Mouse (Mus musculus): Measurements from ENCODE around the gene Rit1. TPM values are rescaled to one million over a fixed set of nuclear protein-coding genes. Genes with fewer than 3 reads are reported as not detected.
"Not testable (repeated sequence)": the region's sequence is repeated elsewhere in the genome, so short reads cannot be mapped to it uniquely, and the experiment has no call there.

The Rit1 gene
- polyA plus RNA-seq, 1 experiment from 2014 or later: 49.7 TPM

DNA sequence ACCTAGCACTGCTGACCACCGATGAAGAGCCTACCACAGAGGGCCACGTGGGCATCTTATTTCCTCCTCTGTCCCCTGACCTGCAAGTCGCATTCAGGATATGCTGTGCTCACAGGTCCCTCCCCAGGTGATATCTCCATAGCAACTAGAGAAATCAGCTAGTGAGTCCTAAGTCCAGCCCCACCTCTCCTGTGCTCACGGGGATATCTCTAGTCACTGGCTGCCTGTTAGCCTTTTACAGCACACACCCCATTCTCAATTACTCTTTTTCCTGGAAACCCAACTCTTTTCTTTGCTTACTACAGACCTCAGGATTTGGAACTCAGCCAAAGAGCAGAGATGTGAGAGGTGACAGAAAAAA is 30.2 kb downstream of the Rit1 start:
- WGBS (ENCODE audit: insufficient replicate concordance): 83% methylated on average over 4 of the region's 4 CpGs
- Histone ChIP-seq H3K4me1 (ENCODE audit: control insufficient read depth, insufficient read depth, low read length) (no peaks in the 10 kb centered on the region), H3K9me3 (replicated peaks; ENCODE audit: control insufficient read depth, low read length) (peaks cover 18% of the 10 kb centered on the region), H3K9ac (ENCODE audit: low read depth, low read length) (no peak overlapping the region), H3K27ac (ENCODE audit: low read depth, low read length) (no peak overlapping the region), H3K4me2 (no peak overlapping the region), H3K36me3 (ENCODE audit: control insufficient read depth, insufficient read depth, low read length) (peaks cover 15% of the 10 kb centered on the region), H3K27me3 (ENCODE audit: control insufficient read depth, insufficient read depth, low read length) (no peaks in the 10 kb centered on the region), H3K4me3 (ENCODE audit: low read depth, low read length) (no peak overlapping the region)
- ATAC-seq (replicated peaks; ENCODE audit: insufficient number of reproducible peaks, low FRiP score, low TSS enrichment): no peak

DNA sequence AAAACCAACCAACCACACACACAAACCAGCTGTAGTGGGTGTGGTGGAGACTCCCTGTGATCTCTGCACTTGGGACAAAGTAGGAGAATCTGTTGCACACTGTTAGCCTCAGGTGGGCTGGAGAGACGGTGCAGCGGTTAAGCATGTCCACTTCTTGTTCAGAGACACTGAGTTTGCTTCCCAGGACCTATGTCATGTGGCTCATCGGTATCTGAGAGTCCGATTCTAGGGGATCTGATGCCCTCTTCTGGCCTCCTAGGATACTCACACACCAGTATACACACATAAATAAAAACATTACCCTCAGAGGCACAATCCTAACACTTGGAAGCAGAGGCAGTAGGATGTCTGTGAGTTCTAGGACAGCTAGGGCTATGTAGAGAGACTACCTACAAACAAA is 37.6 kb downstream of the Rit1 start:
- ATAC-seq (replicated peaks; ENCODE audit: insufficient number of reproducible peaks, low FRiP score, low TSS enrichment): no peak
- Histone ChIP-seq H3K36me3 (ENCODE audit: control insufficient read depth, insufficient read depth, low read length) (no peaks in the 10 kb centered on the region), H3K9ac (ENCODE audit: low read depth, low read length) (no peak overlapping the region), H3K9me3 (replicated peaks; ENCODE audit: control insufficient read depth, low read length) (no peaks in the 10 kb centered on the region), H3K27ac (ENCODE audit: low read depth, low read length) (no peak overlapping the region), H3K4me3 (ENCODE audit: low read depth, low read length) (no peak overlapping the region), H3K27me3 (ENCODE audit: control insufficient read depth, insufficient read depth, low read length) (no peaks in the 10 kb centered on the region), H3K4me1 (ENCODE audit: control insufficient read depth, insufficient read depth, low read length) (peaks cover 13% of the 10 kb centered on the region), H3K4me2 (no peak overlapping the region)
- 57% methylated on average over 4 of the region's 4 CpGs for WGBS (ENCODE audit: insufficient replicate concordance)

DNA sequence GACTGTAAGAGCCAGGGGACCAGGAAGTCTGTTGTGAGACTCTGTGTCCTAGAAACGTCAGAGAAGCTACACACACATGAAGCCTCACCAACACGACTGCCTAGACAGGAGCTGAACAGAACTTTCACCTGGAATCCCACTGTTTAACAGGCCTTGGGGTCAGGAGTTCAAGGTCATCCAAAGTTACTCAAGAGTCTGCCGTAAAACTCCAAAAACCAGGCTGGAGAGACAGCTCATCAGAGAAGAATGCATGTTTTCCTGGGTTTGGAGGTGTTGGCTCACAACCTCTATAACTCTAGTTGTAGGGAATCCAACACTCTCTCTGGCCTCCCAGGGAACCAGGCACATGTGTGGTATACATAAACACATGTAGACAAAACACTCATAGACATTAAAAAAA is 38.9 kb downstream of the Rit1 start:
- WGBS (ENCODE audit: insufficient replicate concordance): 54% methylated on average over 3 of the region's 3 CpGs
- 0 out of 2 replicates have a peak, but pooled peaks cover 3% of the 10 kb centered on the region for H3K36me3 ChIP-seq (ENCODE audit: control insufficient read depth, insufficient read depth, low read length)

DNA sequence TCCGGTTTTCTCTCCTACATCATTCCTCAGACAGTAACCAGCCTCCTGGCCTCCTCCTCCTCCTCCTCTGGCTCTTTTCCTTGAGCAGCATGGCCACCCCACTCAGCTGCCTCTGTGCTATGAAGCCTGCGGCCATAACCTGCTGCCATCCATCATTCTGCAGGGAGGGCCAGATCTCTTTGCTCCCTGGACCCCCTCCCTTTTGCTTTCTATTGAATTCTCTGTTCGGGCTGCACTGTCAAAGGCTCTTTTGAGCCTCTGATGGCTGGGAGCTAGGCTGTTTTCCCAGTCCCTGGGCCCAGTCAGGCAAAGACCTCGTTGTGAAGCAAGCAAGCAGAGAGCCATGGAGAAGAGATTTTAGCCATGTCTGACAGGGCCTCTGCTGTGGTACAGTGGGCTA is 39.6 kb downstream of the Rit1 start:
- no peak overlapping the region for H3K27ac ChIP-seq (ENCODE audit: low read depth, low read length)
- no peak overlapping the region for H3K9ac ChIP-seq (ENCODE audit: low read depth, low read length)

More for the DNA sequence above, 38.9 kb downstream of the Rit1 start:
- H3K4me2 ChIP-seq: no peak overlapping the region
- no peaks in the 10 kb centered on the region for H3K27me3 ChIP-seq (ENCODE audit: control insufficient read depth, insufficient read depth, low read length)
- H3K4me1 ChIP-seq (ENCODE audit: control insufficient read depth, insufficient read depth, low read length): peaks cover 13% of the 10 kb centered on the region
- no peak overlapping the region for H3K27ac ChIP-seq (ENCODE audit: low read depth, low read length)
- no peak overlapping the region for H3K9ac ChIP-seq (ENCODE audit: low read depth, low read length)
- H3K9me3 ChIP-seq (replicated peaks; ENCODE audit: control insufficient read depth, low read length): no peaks in the 10 kb centered on the region
- H3K4me3 ChIP-seq (ENCODE audit: low read depth, low read length): no peak overlapping the region
- no peak for ATAC-seq (replicated peaks; ENCODE audit: insufficient number of reproducible peaks, low FRiP score, low TSS enrichment)

DNA sequence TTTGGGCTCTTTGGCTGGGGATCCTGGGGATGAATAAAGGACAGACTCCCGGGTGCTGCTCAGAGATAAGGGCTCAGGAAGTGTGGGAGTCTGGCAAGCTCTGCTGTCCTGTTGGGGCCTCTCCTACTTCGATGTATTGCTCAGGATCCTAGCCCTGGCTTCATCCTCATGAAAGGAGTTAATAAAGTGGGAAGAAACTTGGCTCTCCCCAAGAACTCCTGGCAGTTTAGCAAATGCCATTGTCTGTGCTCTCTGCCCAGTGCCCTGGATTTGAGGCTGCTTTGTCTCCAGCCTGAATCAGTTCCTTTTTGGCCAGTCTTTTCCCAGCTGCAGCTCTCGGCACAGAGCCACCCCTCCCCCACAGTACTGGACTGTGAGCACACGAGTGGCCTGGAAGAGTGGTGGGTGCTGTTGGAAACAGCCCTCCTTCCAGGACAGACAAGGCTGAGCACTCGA is 41.4 kb downstream of the Rit1 start:
- Histone ChIP-seq H3K4me2 (peak overlapping the region; percentile 29; the same call in 1 of the 2 replicates), H3K9ac (ENCODE audit: low read depth, low read length) (peak overlapping the region; percentile 23; the same call in 1 of the 2 replicates), H3K4me1 (ENCODE audit: control insufficient read depth, insufficient read depth, low read length) (peaks cover 13% of the 10 kb centered on the region), H3K27ac (ENCODE audit: low read depth, low read length) (peak overlapping the region; percentile 79), H3K4me3 (ENCODE audit: low read depth, low read length) (no peak overlapping the region), H3K36me3 (ENCODE audit: control insufficient read depth, insufficient read depth, low read length) (peaks cover 3% of the 10 kb centered on the region), H3K27me3 (ENCODE audit: control insufficient read depth, insufficient read depth, low read length) (no peaks in the 10 kb centered on the region), H3K9me3 (replicated peaks; ENCODE audit: control insufficient read depth, low read length) (no peaks in the 10 kb centered on the region)
- WGBS (ENCODE audit: insufficient replicate concordance): 4% methylated on average over 5 of the region's 5 CpGs
- peak; percentile 40; the same call in 1 of the 2 replicates for ATAC-seq (replicated peaks; ENCODE audit: insufficient number of reproducible peaks, low FRiP score, low TSS enrichment)

More for the DNA sequence above, 39.6 kb downstream of the Rit1 start:
- H3K4me1 ChIP-seq (ENCODE audit: control insufficient read depth, insufficient read depth, low read length): peaks cover 13% of the 10 kb centered on the region
- peaks cover 3% of the 10 kb centered on the region for H3K36me3 ChIP-seq (ENCODE audit: control insufficient read depth, insufficient read depth, low read length)
- H3K27me3 ChIP-seq (ENCODE audit: control insufficient read depth, insufficient read depth, low read length): no peaks in the 10 kb centered on the region
- H3K4me3 ChIP-seq (ENCODE audit: low read depth, low read length): no peak overlapping the region
- no peak for ATAC-seq (replicated peaks; ENCODE audit: insufficient number of reproducible peaks, low FRiP score, low TSS enrichment)
- no peaks in the 10 kb centered on the region for H3K9me3 ChIP-seq (replicated peaks; ENCODE audit: control insufficient read depth, low read length)
- WGBS (ENCODE audit: insufficient replicate concordance): 62% methylated on average over 4 of the region's 4 CpGs
- H3K4me2 ChIP-seq: no peak overlapping the region

- Histone ChIP-seq H3K9ac (ENCODE audit: low read depth, low read length) (no peak overlapping the region), H3K4me2 (no peak overlapping the region), H3K27me3 (ENCODE audit: control insufficient read depth, insufficient read depth, low read length) (no peaks in the 10 kb centered on the region), H3K27ac (ENCODE audit: low read depth, low read length) (no peak overlapping the region), H3K36me3 (ENCODE audit: control insufficient read depth, insufficient read depth, low read length) (peaks cover 3% of the 10 kb centered on the region), H3K9me3 (replicated peaks; ENCODE audit: control insufficient read depth, low read length) (no peaks in the 10 kb centered on the region), H3K4me3 (ENCODE audit: low read depth, low read length) (no peak overlapping the region), H3K4me1 (ENCODE audit: control insufficient read depth, insufficient read depth, low read length) (peaks cover 13% of the 10 kb centered on the region)
- 86% methylated on average over 19 of the region's 19 CpGs for WGBS (ENCODE audit: insufficient replicate concordance)
- no peak for ATAC-seq (replicated peaks; ENCODE audit: insufficient number of reproducible peaks, low FRiP score, low TSS enrichment)
These were observed 45.0 kb downstream of the Rit1 start for GRCm38 (mm10) chr3:88761619-88762018.

DNA sequence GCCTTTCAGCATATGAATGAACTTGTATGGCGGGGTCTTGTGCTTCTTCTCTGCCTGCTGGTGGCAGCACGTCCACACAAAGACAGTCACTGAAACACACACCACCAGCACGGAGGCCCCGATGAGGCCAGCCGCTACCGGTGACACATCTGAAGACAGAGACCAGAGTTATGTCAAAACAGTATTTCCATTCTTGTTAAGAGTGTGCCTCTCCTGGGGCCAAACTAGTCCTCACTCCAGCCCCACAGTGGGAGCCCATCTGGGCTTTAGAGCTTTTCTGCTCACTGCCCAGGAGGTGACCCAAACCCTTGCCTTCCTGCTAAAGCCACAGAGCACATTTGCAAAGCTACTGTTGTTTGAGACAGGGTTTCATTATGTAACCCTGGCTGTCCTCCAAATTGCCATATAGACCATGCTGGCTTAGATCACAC is 45.8 kb downstream of the Rit1 start:
- Histone ChIP-seq H3K36me3 (ENCODE audit: control insufficient read depth, insufficient read depth, low read length) (peaks cover 3% of the 10 kb centered on the region), H3K9me3 (replicated peaks; ENCODE audit: control insufficient read depth, low read length) (no peaks in the 10 kb centered on the region), H3K4me3 (ENCODE audit: low read depth, low read length) (no peak overlapping the region), H3K4me2 (no peak overlapping the region), H3K27me3 (ENCODE audit: control insufficient read depth, insufficient read depth, low read length) (no peaks in the 10 kb centered on the region), H3K27ac (ENCODE audit: low read depth, low read length) (no peak overlapping the region), H3K4me1 (ENCODE audit: control insufficient read depth, insufficient read depth, low read length) (peaks cover 13% of the 10 kb centered on the region), H3K9ac (ENCODE audit: low read depth, low read length) (no peak overlapping the region)
- WGBS (ENCODE audit: insufficient replicate concordance): 38% methylated on average over 6 of the region's 6 CpGs
- ATAC-seq (replicated peaks; ENCODE audit: insufficient number of reproducible peaks, low FRiP score, low TSS enrichment): 0 out of 2 replicates have a peak, but pooled peaks have one; percentile 35

DNA sequence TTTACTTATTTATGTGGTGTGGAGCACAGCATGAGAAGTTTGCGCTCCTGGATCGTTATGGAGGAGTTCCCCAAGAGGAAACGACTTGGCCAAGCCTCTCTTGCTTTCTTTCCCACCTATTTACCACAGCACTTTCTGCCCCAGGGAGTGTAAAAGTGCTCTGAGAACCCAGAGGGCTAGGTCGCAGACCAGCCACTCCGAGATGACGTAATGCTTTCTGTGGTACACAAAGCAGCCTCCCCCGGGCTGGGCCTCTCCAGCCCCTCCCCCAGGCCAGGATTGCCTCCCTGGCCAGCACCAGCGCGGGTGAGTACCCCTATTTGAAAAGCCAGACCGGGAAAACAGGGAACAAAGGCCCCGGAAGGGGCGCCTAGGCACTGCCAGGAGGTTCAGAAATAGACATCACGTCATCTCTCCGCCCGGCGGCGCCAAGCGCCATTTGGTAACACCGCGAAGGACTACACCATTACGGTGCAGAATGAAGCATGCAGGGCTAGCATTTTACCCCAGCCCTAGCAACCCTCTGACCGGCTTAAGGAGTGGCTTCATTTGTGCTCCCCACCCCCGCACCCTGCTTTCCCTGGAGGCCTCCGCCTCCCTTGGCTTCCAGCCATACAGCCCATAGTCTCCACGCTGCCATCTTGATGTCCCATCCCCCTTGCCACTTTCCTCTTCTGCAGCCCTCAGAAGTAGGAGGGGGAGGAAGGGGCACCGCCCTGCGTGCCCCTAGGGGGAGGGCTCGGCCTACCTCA is 54.7 kb downstream of the Rit1 start:
- Histone ChIP-seq H3K9ac (ENCODE audit: low read depth, low read length) (0 out of 2 replicates have a peak overlapping the region, but pooled peaks have one; percentile 28), H3K4me2 (peak overlapping the region; percentile 56), H3K27ac (ENCODE audit: low read depth, low read length) (peak overlapping the region; percentile 70), H3K4me3 (ENCODE audit: low read depth, low read length) (peak overlapping the region; percentile 28)
- H3K36me3 ChIP-seq (ENCODE audit: control insufficient read depth, insufficient read depth, low read length); H3K4me1 ChIP-seq (ENCODE audit: control insufficient read depth, insufficient read depth, low read length); H3K27me3 ChIP-seq (ENCODE audit: control insufficient read depth, insufficient read depth, low read length); H3K9me3 ChIP-seq (replicated peaks; ENCODE audit: control insufficient read depth, low read length): not testable (repeated sequence)
- under 1% methylated on average over 23 of the region's 28 CpGs for WGBS (ENCODE audit: insufficient replicate concordance)
- peak; percentile 69 for ATAC-seq (replicated peaks; ENCODE audit: insufficient number of reproducible peaks, low FRiP score, low TSS enrichment)

GRCm38 (mm10) chr3:88771941-88772280 is 55.3 kb downstream of the Rit1 start:
- peak overlapping the region; percentile 56 for H3K4me2 ChIP-seq
- H3K9me3 ChIP-seq (replicated peaks; ENCODE audit: control insufficient read depth, low read length); H3K9ac ChIP-seq (ENCODE audit: low read depth, low read length); H3K27me3 ChIP-seq (ENCODE audit: control insufficient read depth, insufficient read depth, low read length); H3K4me1 ChIP-seq (ENCODE audit: control insufficient read depth, insufficient read depth, low read length); H3K36me3 ChIP-seq (ENCODE audit: control insufficient read depth, insufficient read depth, low read length): not testable (repeated sequence)
- H3K4me3 ChIP-seq (ENCODE audit: low read depth, low read length): peak overlapping the region; percentile 28
- H3K27ac ChIP-seq (ENCODE audit: low read depth, low read length): peak overlapping the region; percentile 70; the same call in 1 of the 2 replicates
- 0 out of 2 replicates have a peak, but pooled peaks have one; percentile 3 for ATAC-seq (replicated peaks; ENCODE audit: insufficient number of reproducible peaks, low FRiP score, low TSS enrichment)
- WGBS (ENCODE audit: insufficient replicate concordance): 12% methylated on average over 3 of the region's 6 CpGs
